Mouse (Mus musculus) midbrain, embryonic 12.5 days (tissue): Measurements from ENCODE around the gene Mkrn2os. TPM values are rescaled to one million over a fixed set of nuclear protein-coding genes. Genes with fewer than 3 reads are reported as not detected.
A peak's percentile ranks its signal among the peaks of the same experiment; 100 is the strongest.

ENCODE experiments used
- ATAC-seq: fragments of 200-750 bp; cut with Nextera tagmentation; 2 replicates; pipeline ENCODE4 v1.8.0; 2017; ENCODE audit warnings: low read depth, moderate TSS enrichment, moderate library complexity; ENCODE audit not compliant: low FRiP score
- H3K27ac ChIP-seq: fragments of 300-500 bp; sonication (generic); replicated peaks from 2 replicates; pipeline ENCODE4 v1.5.1; 2016; ENCODE audit warnings: mild to moderate bottlenecking
- H3K27me3 ChIP-seq: fragments of 300-500 bp; sonication (generic); 2 replicates; pipeline ENCODE4 v1.6.1; 2016; ENCODE audit warnings: mild to moderate bottlenecking
- H3K36me3 ChIP-seq: fragments of 300-500 bp; sonication (generic); 2 replicates; pipeline ENCODE4 v1.6.1; 2016
- H3K4me1 ChIP-seq: fragments of 300-500 bp; sonication (generic); 2 replicates; pipeline ENCODE4 v1.6.1; 2016
- H3K4me2 ChIP-seq: fragments of 300-500 bp; sonication (generic); replicated peaks from 2 replicates; pipeline ENCODE4 v1.6.1; 2016; ENCODE audit warnings: mild to moderate bottlenecking, moderate library complexity
- H3K4me3 ChIP-seq: fragments of 300-500 bp; sonication (generic); 2 replicates; pipeline ENCODE4 v1.5.1; 2016; ENCODE audit warnings: mild to moderate bottlenecking
- H3K9ac ChIP-seq: fragments of 300-500 bp; sonication (generic); replicated peaks from 2 replicates; pipeline ENCODE4 v1.6.1; 2016; ENCODE audit warnings: mild to moderate bottlenecking, moderate library complexity
- H3K9me3 ChIP-seq: fragments of 300-500 bp; sonication (generic); 2 replicates; pipeline ENCODE4 v1.6.1; 2016; ENCODE audit warnings: mild to moderate bottlenecking
- WGBS: fragments of 180-500 bp; shearing (Covaris S2); methylation state at CpG from one replicate; pipeline ENCODE4 v1.1.7; 2016; 5-methylcytosine and 5-hydroxymethylcytosine counted together
- polyA plus RNA-seq: library from polyadenylated mRNA; unstranded; fragments of >200 nt; fragmentation: Nextera tagmentation; extraction: Ambion mirVana; gene quantifications from 2 replicates; pipeline ENCODE4 v1.2.1, GENCODE M21; 2016

The Mkrn2os gene
- polyA plus RNA-seq, 1 experiment from 2014 or later: 0.34 TPM

GRCm38 (mm10) chr6:115538645-115539429 lies 53.5 kb downstream of the Mkrn2os start:
- no peaks in the 10 kb centered on the region for H3K27me3 ChIP-seq
- H3K9me3 ChIP-seq: no peaks in the 10 kb centered on the region
- peak; percentile 73 for ATAC-seq
- no peaks in the 10 kb centered on the region for H3K36me3 ChIP-seq
- no peak overlapping the region for H3K27ac ChIP-seq
- 20% methylated on average over 26 of the region's 26 CpGs for WGBS
- H3K9ac ChIP-seq: peak overlapping the region; percentile 42; the same call in 1 of the 2 replicates
- peak overlapping the region; percentile 57 for H3K4me2 ChIP-seq
- H3K4me3 ChIP-seq: peak overlapping the region; percentile 29
- peaks cover 5% of the 10 kb centered on the region for H3K4me1 ChIP-seq

DNA sequence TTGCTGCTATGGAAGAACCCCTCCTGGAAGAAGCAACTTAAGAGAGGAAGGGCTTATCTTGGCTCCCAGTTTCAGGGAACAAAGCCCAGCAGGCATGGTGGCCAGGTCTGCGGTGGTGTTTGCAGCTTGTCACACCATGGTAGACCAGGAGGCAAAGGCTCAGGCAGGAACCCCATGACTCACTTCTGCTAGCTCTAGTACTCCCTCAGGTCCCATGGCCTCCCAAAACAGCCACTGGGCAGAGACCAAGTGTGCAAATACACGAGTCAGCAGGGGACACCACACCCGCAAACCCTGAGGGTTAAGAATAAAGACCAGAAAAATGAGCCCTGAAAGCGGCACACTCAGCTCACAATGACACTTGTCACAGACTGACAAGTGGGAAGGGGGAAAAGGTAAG lies 56.2 kb downstream of the Mkrn2os start:
- ATAC-seq: no peak
- Histone ChIP-seq H3K9me3 (no peaks in the 10 kb centered on the region), H3K36me3 (no peaks in the 10 kb centered on the region), H3K27me3 (no peaks in the 10 kb centered on the region), H3K27ac (no peak overlapping the region), H3K4me2 (no peak overlapping the region), H3K4me3 (no peak overlapping the region), H3K4me1 (0 out of 2 replicates have a peak, but pooled peaks cover 2% of the 10 kb centered on the region), H3K9ac (no peak overlapping the region)
- WGBS: 68% methylated on average over 4 of the region's 4 CpGs

DNA sequence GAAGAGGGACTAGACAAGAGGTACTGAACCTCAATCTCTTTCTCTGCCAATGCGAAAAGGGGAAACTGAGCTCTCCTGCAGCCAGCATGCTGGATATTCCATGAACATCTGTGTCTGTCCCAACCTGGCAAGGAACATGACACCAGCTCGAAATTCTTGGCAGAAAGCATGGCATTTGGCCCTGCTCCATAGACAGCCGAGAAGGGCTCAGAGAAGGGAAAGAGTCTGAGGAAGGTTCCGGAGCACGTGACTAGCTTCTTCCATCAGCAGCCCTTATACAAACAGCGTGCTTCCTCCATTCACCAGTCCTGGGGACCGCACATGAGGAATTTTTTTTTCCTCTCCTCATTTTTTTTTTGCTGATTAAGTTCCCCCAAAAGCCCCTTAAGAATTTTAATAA lies 57.8 kb downstream of the Mkrn2os start:
- Histone ChIP-seq H3K9me3 (no peaks in the 10 kb centered on the region), H3K9ac (no peak overlapping the region), H3K4me2 (no peak overlapping the region), H3K36me3 (no peaks in the 10 kb centered on the region), H3K27me3 (no peaks in the 10 kb centered on the region), H3K27ac (no peak overlapping the region), H3K4me1 (0 out of 2 replicates have a peak, but pooled peaks cover 2% of the 10 kb centered on the region), H3K4me3 (no peak overlapping the region)
- 80% methylated on average over 7 of the region's 7 CpGs for WGBS
- ATAC-seq: no peak

Other genes starting within 250 kb of the Mkrn2os start
- 0.32 TPM in 1 of 2 replicates, not detected in the other for gene Pparg, start 231.6 kb downstream of the Mkrn2os start, polyA plus RNA-seq
- 29.9 and 30.5 TPM in 2 replicates for gene Tsen2, start 47.9 kb downstream of the Mkrn2os start, polyA plus RNA-seq
- gene Mkrn2, start 9.3 kb upstream of the Mkrn2os start, polyA plus RNA-seq: 26.9 and 27.2 TPM in 2 replicates
- gene Raf1, start 84.1 kb upstream of the Mkrn2os start, polyA plus RNA-seq: 157 and 168 TPM in 2 replicates
- gene Tmem40, start 169.8 kb upstream of the Mkrn2os start, polyA plus RNA-seq: 1.3 and 1.9 TPM in 2 replicates
- gene Cand2, start 182.0 kb upstream of the Mkrn2os start, polyA plus RNA-seq: 37.1 and 40.0 TPM in 2 replicates
- 1,622 and 1,683 TPM in 2 replicates for gene Rpl32, start 216.2 kb upstream of the Mkrn2os start, polyA plus RNA-seq
- gene Efcab12, start 245.8 kb upstream of the Mkrn2os start, polyA plus RNA-seq: 2.1 TPM in 2 replicates